Mouse (Mus musculus) cortical plate, adult 2 months (tissue): ENCODE results near the gene Uchl5.

Source experiments
- CTCF ChIP-seq: fragments of 200-500 bp; IDR thresholded peaks from 2 replicates; pipeline ENCODE4 v1.5.1; 2011; ENCODE audit warnings: mild to moderate bottlenecking, control low read depth, low read length; ENCODE audit not compliant: insufficient read depth; ENCODE audit errors: extremely low read depth
- POLR2A ChIP-seq: fragments of 200-500 bp; IDR thresholded peaks from 2 replicates; pipeline ENCODE4 v1.6.1; 2011; ENCODE audit warnings: mild to moderate bottlenecking, low read length, control low read depth; ENCODE audit not compliant: insufficient read depth; ENCODE audit errors: extremely low read depth

DNA sequence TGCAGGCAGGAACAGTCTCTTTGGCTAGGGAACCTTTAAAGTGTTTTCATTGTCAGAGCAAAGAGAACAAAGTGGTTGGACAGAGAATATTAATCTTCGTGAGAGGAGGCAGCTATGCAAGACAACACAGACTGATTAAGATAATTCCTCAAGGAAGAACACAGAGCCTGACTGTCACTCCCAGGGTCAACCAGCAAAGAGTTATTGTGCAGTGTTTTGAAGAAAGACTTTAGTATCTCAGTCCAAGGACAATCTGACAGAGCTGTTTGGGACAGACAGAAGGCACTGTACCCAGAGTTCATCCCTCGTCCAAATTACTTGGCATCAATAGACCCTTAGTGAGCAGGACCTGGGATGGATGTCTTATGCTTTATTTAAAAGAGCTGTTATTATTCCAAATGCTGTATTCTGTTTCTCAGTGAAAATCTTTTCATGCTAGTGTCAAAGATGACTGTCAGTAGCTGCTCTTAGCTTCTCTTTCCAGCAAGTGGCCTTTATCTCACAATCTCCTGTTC, 61.9 kb downstream of the Uchl5 start:
- TF ChIP-seq POLR2A (no peak), CTCF (no peak)
